Mouse (Mus musculus) hindbrain, embryonic 11.5 days (tissue): ENCODE data around the gene Nbea. TPM values are rescaled to one million over a fixed set of nuclear protein-coding genes. Genes with fewer than 3 reads are reported as not detected.
A peak's percentile ranks its signal among the peaks of the same experiment; 100 is the strongest.

Source experiments
- ATAC-seq: fragments of 200-750 bp; cut with Nextera tagmentation; 2 replicates; pipeline ENCODE4 v1.8.0; 2017; ENCODE audit warnings: mild to moderate bottlenecking, moderate TSS enrichment, moderate library complexity; ENCODE audit not compliant: low FRiP score
- DNase-seq: peaks from one replicate; pipeline ENCODE4 v3.0.0-alpha.2; 2015; ENCODE audit warnings: low spot score
- H3K27ac ChIP-seq: fragments of 300-500 bp; sonication (generic); 2 replicates; pipeline ENCODE4 v1.5.1; 2014; ENCODE audit warnings: mild to moderate bottlenecking, low read depth, low read length
- H3K27me3 ChIP-seq: fragments of 300-500 bp; sonication (generic); 2 replicates; pipeline ENCODE4 v1.6.1; 2014; ENCODE audit warnings: mild to moderate bottlenecking, low read length, moderate library complexity, mixed read lengths; ENCODE audit not compliant: control insufficient read depth, insufficient read depth
- H3K36me3 ChIP-seq: fragments of 300-500 bp; sonication (generic); 2 replicates; pipeline ENCODE4 v1.6.1; 2014; ENCODE audit warnings: mild to moderate bottlenecking, low read length, moderate library complexity, mixed read lengths; ENCODE audit not compliant: control insufficient read depth, insufficient read depth
- H3K4me1 ChIP-seq: fragments of 300-500 bp; sonication (generic); replicated peaks from 2 replicates; pipeline ENCODE4 v1.6.1; 2014; ENCODE audit warnings: low read length, mixed read lengths; ENCODE audit not compliant: control insufficient read depth, insufficient read depth
- H3K4me2 ChIP-seq: fragments of 300-500 bp; sonication (generic); replicated peaks from 2 replicates; pipeline ENCODE4 v1.6.1; 2014; ENCODE audit warnings: mild to moderate bottlenecking, low read depth, low read length
- H3K4me3 ChIP-seq: fragments of 300-500 bp; sonication (generic); 2 replicates; pipeline ENCODE4 v1.5.1; 2014; ENCODE audit warnings: low read depth, low read length
- H3K9ac ChIP-seq: fragments of 300-500 bp; sonication (generic); 2 replicates; pipeline ENCODE4 v1.6.1; 2014; ENCODE audit warnings: low read depth, low read length
- H3K9me3 ChIP-seq: fragments of 300-500 bp; sonication (generic); 2 replicates; pipeline ENCODE4 v1.6.1; 2016; ENCODE audit warnings: low read length; ENCODE audit not compliant: control insufficient read depth
- WGBS: fragments of 180-500 bp; shearing (Covaris S2); extraction: QIAGEN DNeasy Blood & Tissue Kit; methylation state at CpG from one replicate; pipeline ENCODE4 v1.1.7; 2014; 5-methylcytosine and 5-hydroxymethylcytosine counted together
- polyA plus RNA-seq: library from polyadenylated mRNA; unstranded; fragments of >200 nt; fragmentation: Nextera tagmentation; extraction: Ambion mirVana; gene quantifications from 2 replicates; pipeline ENCODE4 v1.2.1, GENCODE M21; 2014

Gene Nbea
- polyA plus RNA-seq, 1 experiment from 2014 or later, result 34.1 TPM

DNA sequence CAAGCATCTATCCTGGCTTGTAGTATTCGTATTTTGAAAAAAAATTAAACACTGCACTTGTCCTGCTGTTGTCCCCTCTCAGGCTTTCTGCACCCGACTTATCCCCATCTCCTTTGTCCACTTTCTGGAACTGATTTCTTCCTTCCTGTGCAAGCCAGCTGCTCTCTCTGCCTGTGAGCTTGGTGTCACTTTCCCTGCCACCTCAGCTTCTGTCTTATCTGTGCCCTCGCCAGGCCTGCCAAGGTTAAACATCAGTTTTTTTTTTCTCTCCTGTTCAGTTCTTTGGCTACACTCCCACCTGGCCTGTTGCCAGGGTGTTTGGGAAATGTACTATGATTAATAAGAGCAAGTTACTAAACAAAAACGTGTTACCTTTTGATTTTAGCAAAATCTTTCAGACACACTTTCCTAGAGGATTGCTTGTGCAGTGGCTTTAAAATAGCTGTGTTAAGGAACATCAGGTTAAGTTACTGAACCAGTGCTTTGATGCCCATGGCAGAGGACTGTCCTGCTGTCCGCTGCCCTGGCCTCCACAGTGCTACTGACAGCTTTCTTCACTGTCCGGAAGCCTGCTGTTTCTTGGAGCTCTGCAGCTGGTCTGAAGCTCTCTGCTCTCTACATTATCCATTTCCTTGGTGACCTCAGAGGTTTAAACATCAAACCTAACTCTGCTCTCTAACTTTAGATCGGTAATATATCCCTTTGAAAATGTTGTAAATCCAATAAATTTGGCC, 389.5 kb downstream of the Nbea start:
- no peaks in the 10 kb centered on the region for H3K36me3 ChIP-seq
- H3K4me2 ChIP-seq, result no peak overlapping the region
- WGBS, result 66% methylated on average over 7 of the region's 7 CpGs
- no peak overlapping the region for H3K9ac ChIP-seq
- DNase-seq, result no peak
- H3K9me3 ChIP-seq, result no peaks in the 10 kb centered on the region
- no peaks in the 10 kb centered on the region for H3K4me1 ChIP-seq
- no peaks in the 10 kb centered on the region for H3K27me3 ChIP-seq
- no peak overlapping the region for H3K27ac ChIP-seq
- no peak overlapping the region for H3K4me3 ChIP-seq
- ATAC-seq, result no peak

DNA sequence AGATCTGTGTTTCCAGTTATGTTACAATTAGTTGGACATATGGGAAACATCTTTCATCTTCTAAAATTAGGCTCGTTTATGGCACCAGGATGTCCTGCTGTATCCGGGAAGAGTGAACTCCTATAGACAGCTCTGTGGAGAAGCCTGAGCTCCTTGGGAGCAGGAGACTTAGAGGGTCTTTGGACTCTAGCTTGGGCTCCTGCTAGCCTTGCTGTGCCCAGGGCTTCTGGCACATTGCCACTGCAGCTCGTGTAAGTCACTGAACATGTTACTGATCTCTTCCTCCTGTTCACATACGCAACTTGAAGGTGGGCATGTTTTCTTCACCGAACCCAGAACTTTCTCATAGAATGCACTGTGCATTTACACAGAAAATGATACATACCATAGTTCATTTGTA, 391.2 kb downstream of the Nbea start:
- WGBS, result 77% methylated on average over 5 of the region's 5 CpGs
- no peaks in the 10 kb centered on the region for H3K27me3 ChIP-seq
- no peaks in the 10 kb centered on the region for H3K36me3 ChIP-seq

DNA sequence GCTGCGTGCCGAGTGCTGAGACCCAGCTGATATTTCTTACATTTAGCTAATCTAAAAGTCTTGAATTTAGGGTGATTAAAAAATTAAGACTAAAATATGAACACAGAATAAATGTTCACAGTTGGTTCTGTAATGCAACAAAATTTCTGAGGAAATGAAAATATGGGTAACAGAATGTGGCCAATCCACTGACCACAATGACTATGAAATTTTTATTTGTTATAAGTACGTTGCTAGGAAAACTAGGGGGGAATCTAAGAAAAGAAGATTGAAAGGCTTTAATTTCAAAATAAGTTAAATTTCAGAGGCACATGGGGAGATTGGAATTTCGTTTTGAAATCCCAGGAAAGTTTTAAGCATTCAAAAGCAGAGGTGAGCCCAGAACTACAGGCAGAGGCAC, 392.9 kb downstream of the Nbea start:
- no peaks in the 10 kb centered on the region for H3K36me3 ChIP-seq
- peaks cover 4% of the 10 kb centered on the region; the same call in 1 of the 2 replicates for H3K27me3 ChIP-seq
- ATAC-seq, result no peak
- H3K9me3 ChIP-seq, result no peaks in the 10 kb centered on the region
- no peak overlapping the region for H3K4me3 ChIP-seq
- no peak for DNase-seq
- WGBS, result 78% methylated on average over 4 of the region's 4 CpGs
- no peak overlapping the region for H3K27ac ChIP-seq
- no peak overlapping the region for H3K4me2 ChIP-seq
- H3K9ac ChIP-seq, result no peak overlapping the region
- no peaks in the 10 kb centered on the region for H3K4me1 ChIP-seq

More for the DNA sequence above, 391.2 kb downstream of the Nbea start:
- Histone ChIP-seq H3K4me1 (no peaks in the 10 kb centered on the region), H3K27ac (no peak overlapping the region), H3K9ac (no peak overlapping the region), H3K4me2 (no peak overlapping the region), H3K9me3 (no peaks in the 10 kb centered on the region), H3K4me3 (no peak overlapping the region)
- ATAC-seq (no peak), DNase-seq (no peak)

DNA sequence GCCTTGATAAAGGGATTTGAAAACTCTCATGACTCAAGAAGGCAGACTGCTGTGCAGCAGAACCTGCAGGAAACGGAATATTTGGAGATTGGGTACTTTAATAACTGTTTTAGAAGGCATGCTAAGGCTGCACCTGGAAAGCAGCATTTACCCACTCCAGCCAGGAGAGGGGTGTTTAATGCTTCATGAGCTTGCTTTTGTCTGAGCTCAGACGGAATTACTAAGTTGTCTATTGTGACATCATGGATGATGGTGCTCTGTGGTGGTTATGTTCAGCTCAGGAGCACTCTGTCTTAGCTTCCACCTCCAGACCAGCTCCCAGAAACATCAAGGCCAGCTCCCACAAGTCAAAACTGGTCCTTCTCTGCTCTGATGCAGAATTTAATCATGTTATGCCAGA, 393.6 kb downstream of the Nbea start:
- no peak overlapping the region for H3K9ac ChIP-seq
- no peaks in the 10 kb centered on the region for H3K36me3 ChIP-seq
- DNase-seq (no peak), ATAC-seq (no peak)
- H3K4me3 ChIP-seq, result no peak overlapping the region
- H3K27ac ChIP-seq, result no peak overlapping the region
- no peak overlapping the region for H3K4me2 ChIP-seq
- H3K27me3 ChIP-seq, result peaks cover 6% of the 10 kb centered on the region; the same call in 1 of the 2 replicates
- WGBS, result 49% methylated on average over 2 of the region's 2 CpGs
- H3K4me1 ChIP-seq, result no peaks in the 10 kb centered on the region
- H3K9me3 ChIP-seq, result no peaks in the 10 kb centered on the region

DNA sequence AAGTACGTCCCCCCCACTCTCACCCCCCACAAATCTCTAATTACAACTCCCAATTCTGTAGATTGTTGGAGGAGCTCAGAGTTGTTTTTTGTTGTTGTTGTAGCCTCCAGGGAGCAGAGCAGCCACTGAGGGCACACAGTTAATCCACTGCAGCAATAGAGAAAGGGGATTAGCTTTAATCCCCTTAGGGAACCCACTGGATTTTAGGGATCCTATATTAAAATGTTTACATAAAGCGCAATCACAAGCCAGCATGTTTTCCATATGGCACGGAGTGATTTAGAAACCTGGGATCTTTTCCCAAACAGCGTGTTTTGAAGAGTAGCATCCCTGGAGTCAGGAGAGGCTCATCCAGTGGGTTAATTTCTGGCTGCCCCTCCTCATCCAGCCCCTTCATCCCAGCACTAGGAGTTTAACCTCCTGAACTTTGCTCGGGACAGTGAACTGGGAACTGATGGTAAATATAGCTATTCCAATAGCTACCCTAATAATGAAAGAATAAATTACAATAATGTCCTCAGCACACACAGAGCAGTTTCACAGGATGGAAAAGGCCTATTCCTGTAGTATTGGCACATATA, 394.8 kb downstream of the Nbea start:
- no peaks in the 10 kb centered on the region for H3K9me3 ChIP-seq
- ATAC-seq (no peak), DNase-seq (peak; percentile 7)
- WGBS, result 16% methylated on average over 5 of the region's 5 CpGs
- peak overlapping the region; percentile 42; the same call in 1 of the 2 replicates for H3K27ac ChIP-seq
- peaks cover 9% of the 10 kb centered on the region; the same call in 1 of the 2 replicates for H3K27me3 ChIP-seq
- no peak overlapping the region for H3K4me2 ChIP-seq
- H3K9ac ChIP-seq, result no peak overlapping the region
- H3K36me3 ChIP-seq, result no peaks in the 10 kb centered on the region
- no peaks in the 10 kb centered on the region for H3K4me1 ChIP-seq
- no peak overlapping the region for H3K4me3 ChIP-seq

DNA sequence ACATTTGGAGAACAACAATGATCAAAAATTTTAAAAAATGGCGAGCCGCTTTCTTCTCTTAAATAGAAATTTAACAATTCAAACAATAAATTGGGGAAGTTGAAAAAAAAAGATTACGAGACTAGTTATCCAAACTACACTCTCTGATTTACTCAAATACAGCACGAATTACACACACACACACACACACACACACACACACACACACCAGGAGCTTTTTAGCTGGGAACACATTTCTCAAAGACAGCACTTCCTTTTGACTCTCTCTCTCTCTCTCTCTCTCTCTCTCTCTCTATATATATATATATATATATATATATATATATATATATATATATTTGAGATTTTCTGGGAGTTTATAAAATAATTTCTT, 395.3 kb downstream of the Nbea start:
- DNase-seq, result no peak
- H3K27me3 ChIP-seq, result peaks cover 11% of the 10 kb centered on the region; the same call in 1 of the 2 replicates

DNA sequence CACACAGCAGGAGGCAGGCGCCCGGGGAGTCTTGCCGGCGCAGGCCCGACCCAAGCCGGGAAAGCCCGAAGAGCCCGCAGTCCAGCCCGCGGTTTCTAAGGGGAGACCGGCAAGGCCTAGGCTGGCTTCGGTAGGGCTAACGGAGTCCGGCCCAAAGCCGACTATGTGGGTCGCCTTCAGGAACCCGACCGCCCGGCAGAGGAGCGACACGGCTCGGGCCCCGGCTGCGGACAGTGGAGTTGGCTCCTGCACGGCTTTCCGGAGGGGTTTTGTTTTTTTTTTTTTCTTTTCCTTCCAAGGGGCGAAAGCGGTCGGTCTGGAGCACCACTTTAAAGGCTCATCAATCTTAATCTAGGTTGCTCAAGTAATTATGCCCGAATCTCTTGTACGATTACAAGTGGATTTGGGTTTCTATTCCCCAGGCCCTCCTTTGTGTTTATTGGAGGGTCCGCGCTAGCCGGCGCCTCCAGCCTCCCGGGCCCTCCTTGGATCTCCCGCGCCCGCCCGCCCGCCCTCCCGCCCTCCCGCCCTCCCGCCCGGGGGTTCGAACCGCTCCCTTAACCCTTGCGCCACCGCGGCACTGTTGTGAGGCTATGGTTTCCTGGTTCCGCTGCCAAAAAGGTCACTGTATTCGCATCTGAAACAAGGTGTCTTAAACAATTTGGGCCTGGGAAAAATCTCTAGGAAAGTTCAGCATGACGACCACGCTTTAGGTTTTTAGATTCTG, 395.9 kb downstream of the Nbea start:
- Histone ChIP-seq H3K27me3 (peaks cover 11% of the 10 kb centered on the region; the same call in 1 of the 2 replicates), H3K9me3 (no peaks in the 10 kb centered on the region), H3K4me3 (peak overlapping the region; percentile 39), H3K36me3 (no peaks in the 10 kb centered on the region), H3K27ac (peak overlapping the region; percentile 95), H3K9ac (peak overlapping the region; percentile 66), H3K4me1 (0 out of 2 replicates have a peak, but pooled peaks cover 3% of the 10 kb centered on the region), H3K4me2 (peak overlapping the region; percentile 69)
- ATAC-seq (peak; percentile 80), DNase-seq (peak; percentile 73)
- under 1% methylated on average over 52 of the region's 54 CpGs for WGBS

More for the DNA sequence above, 395.3 kb downstream of the Nbea start:
- H3K27ac ChIP-seq, result no peak overlapping the region; the same call in 1 of the 2 replicates
- ATAC-seq, result no peak
- H3K4me1 ChIP-seq, result 0 out of 2 replicates have a peak, but pooled peaks cover under 1% of the 10 kb centered on the region
- no peaks in the 10 kb centered on the region for H3K36me3 ChIP-seq
- H3K9ac ChIP-seq, result no peak overlapping the region
- H3K4me3 ChIP-seq, result no peak overlapping the region
- no peaks in the 10 kb centered on the region for H3K9me3 ChIP-seq
- peak overlapping the region; percentile 69; the same call in 1 of the 2 replicates for H3K4me2 ChIP-seq
- 12% methylated on average over 4 of the region's 4 CpGs for WGBS

DNA sequence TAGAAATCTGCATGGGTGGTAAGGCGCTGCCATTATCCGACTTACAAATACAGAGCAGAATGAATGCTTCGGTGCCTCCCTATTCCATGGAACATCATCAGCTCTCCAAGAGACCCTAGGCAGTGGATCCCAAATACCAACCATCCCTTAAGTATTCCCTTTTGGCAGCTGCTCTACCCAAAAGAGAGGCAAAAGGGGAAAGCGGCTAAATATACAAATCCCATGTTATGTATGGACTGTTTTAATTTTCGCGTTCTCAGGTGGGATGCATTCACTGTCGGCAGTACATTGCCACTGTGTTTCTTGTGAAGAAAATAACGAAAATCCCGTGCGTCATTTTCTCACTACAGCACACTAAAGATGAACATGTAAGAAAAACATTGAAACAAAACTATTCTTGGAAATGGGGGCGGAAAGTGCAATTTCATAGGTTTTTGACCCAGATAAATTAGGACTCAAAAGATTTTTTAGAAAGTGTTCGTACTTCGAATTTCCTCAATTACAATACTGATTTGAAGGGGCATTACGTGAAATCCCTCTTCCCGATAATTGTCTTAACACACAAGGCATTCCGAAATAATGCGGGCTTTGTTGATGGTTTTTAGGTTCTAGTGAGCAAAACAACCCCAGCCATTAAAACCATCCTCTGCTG, 396.5 kb downstream of the Nbea start:
- DNase-seq, result peak; percentile 55
- no peaks in the 10 kb centered on the region for H3K36me3 ChIP-seq
- 3% methylated on average over 17 of the region's 17 CpGs for WGBS
- H3K4me3 ChIP-seq, result peak overlapping the region; percentile 39
- 0 out of 2 replicates have a peak, but pooled peaks cover 3% of the 10 kb centered on the region for H3K4me1 ChIP-seq
- peaks cover 11% of the 10 kb centered on the region; the same call in 1 of the 2 replicates for H3K27me3 ChIP-seq
- ATAC-seq, result no peak
- no peaks in the 10 kb centered on the region for H3K9me3 ChIP-seq
- peak overlapping the region; percentile 95 for H3K27ac ChIP-seq
- H3K4me2 ChIP-seq, result peak overlapping the region; percentile 69
- H3K9ac ChIP-seq, result peak overlapping the region; percentile 66
